Mouse (Mus musculus) heart, postnatal 10 days (tissue): ENCODE data around the gene Smarca4. TPM values are rescaled to one million over a fixed set of nuclear protein-coding genes. Genes with fewer than 3 reads are reported as not detected.
"Not testable (repeated sequence)": the region's sequence is repeated elsewhere in the genome, so short reads cannot be mapped to it uniquely, and the experiment has no call there.

Source experiments
- DNase-seq, 2 experiments: peaks; one replicate each; pipeline ENCODE4 v3.0.0; 2021
- intact Hi-C: fragments of 180-260 bp; cut with DNase I; formaldehyde crosslinking; loops from one replicate; pipeline ENCODE4 v1.15.1; 2025
- total RNA-seq, 2 experiments: library from RNA; stranded (reverse); gene quantifications; 2 replicates each; pipeline ENCODE4 v1.2.3; 2021

The Smarca4 gene
- total RNA-seq, 2 experiments from 2014 or later, result 55.6 to 59.8 TPM

- intact Hi-C loops, result no loop called here
- DNase-seq, result no peak
Measured at GRCm38 (mm10) chr9:21639031-21639430, 23.1 kb downstream of the Smarca4 start.

- intact Hi-C loops, result no loop called here
- no peak for DNase-seq
Measured at GRCm38 (mm10) chr9:21646366-21646765, 30.4 kb downstream of the Smarca4 start.

GRCm38 (mm10) chr9:21647721-21648120 lies 31.8 kb downstream of the Smarca4 start:
- DNase-seq, result no peak
- intact Hi-C loops, result no loop called here

GRCm38 (mm10) chr9:21652263-21652662 lies 36.3 kb downstream of the Smarca4 start:
- no peak for DNase-seq
- intact Hi-C loops, result no loop called here

DNA sequence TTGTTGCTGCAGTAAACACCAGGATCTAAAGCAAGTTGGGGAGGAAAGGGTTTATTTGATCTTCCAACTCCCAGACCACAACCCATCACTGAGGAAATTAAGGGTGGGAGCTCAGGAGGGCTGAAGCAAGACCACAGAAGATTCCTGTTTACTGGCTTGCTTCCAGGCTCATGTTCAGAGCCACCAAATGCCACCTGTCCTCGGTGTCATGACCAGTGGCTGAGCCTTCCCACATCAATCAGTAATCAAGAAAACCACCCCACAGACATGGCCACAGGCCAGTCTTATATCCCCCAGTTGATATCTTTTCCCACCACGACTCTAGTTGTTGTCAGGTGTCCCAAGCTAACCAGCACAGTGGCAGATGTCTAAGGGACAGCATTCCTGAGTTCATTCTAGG lies 37.3 kb downstream of the Smarca4 start:
- no peak for DNase-seq
- intact Hi-C loops, result no loop called here

DNA sequence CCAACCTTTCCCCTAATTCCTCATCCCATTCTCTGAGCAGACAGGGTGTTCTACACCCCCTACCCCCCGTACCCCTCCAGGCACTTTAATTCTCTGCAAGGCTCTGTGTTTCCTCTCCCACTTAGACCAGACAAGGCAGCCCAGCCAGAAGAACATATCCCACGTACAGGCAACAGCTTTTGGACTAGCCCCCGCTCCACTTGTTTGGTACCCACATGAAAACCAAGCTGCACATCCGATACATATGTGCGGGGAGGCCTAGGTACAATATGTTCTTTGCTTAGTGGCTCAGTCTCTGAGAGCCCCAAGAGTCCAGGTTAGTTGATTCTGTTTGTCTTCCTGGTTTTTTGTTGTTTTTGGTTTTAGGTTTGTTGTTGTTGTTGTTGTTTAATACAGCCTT lies 46.1 kb downstream of the Smarca4 start:
- intact Hi-C loops, result no loop called here
- no peak for DNase-seq

- intact Hi-C loops, result no loop called here
- peak; percentile 17 to 26 for DNase-seq
Measured at GRCm38 (mm10) chr9:21668946-21669345, 53.0 kb downstream of the Smarca4 start.

DNA sequence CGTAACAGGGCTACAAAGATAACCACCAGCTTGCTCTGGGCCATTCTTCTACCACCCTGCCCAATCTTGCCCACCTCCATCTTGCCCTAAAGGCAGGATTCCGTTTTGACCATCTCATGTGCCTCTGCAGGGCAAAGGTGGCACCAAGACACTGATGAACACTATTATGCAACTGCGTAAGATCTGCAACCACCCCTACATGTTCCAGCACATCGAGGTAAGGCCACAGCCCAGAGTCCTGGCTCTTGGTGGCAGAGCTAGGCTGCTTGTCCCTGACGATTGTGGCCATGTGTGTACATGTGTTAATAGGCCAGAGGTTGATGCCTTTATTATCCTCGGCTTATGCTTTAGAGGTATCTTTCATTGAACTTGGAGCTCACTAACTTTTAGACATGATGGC lies 54.4 kb downstream of the Smarca4 start:
- DNase-seq, result no peak
- intact Hi-C loops, result no loop called here

GRCm38 (mm10) chr9:21671753-21672152 lies 55.8 kb downstream of the Smarca4 start:
- intact Hi-C loops, result no loop called here
- DNase-seq, result no peak

- DNase-seq, result no peak
- intact Hi-C loops, result no loop called here
Measured at GRCm38 (mm10) chr9:21677706-21678105, 61.7 kb downstream of the Smarca4 start.

- no peak for DNase-seq
- intact Hi-C loops, result no loop called here
Measured at GRCm38 (mm10) chr9:21680448-21680847, 64.5 kb downstream of the Smarca4 start.

DNA sequence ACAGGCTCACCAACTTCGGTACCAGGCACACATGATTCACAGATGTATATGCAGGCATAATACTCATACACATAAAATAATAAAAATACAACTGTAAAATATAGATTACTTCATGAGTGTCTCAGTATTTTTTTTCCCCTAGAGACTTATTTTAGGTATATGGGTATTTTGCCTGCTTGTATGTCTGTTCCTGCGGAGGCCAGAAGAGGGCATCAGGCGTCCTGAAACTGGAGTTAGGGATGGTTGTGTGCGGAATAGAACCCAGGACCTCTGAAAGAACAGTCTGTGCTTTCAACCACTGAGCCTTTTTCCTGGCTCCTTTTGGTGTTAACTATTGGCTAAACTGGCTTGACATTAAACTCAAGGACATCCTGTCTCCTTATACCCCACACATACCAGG lies 66.9 kb downstream of the Smarca4 start:
- DNase-seq, result no peak
- intact Hi-C loops, result no loop called here

DNA sequence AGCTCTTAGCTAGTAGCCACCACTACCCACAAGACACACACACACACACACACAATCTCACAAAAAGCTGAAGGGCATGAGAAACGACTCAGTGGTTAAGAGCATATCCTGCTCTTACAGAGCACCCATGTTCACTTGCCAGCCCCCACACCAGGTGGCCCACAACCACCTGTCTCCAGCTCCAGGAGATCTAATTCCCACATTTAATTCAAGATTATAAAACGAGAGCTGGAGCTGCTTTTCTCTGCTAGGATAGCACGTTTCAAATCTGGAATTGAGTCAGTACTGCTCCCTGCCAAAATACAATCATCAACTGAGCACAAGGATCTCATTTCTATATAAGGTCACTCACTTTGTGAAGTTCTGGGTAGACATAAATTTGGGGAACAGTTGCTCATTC lies 67.9 kb downstream of the Smarca4 start:
- no peak for DNase-seq
- intact Hi-C loops, result no loop called here

- intact Hi-C loops, result no loop called here
- DNase-seq, result no peak
Measured at GRCm38 (mm10) chr9:21688554-21688953, 72.6 kb downstream of the Smarca4 start.

- no peak for DNase-seq
- intact Hi-C loops, result loop anchor here (2.0 kb wide), 1 partner anchor 181 kb away; no protein-coding TSS in a partner anchor
Measured at GRCm38 (mm10) chr9:21690031-21690430, 74.1 kb downstream of the Smarca4 start.

DNA sequence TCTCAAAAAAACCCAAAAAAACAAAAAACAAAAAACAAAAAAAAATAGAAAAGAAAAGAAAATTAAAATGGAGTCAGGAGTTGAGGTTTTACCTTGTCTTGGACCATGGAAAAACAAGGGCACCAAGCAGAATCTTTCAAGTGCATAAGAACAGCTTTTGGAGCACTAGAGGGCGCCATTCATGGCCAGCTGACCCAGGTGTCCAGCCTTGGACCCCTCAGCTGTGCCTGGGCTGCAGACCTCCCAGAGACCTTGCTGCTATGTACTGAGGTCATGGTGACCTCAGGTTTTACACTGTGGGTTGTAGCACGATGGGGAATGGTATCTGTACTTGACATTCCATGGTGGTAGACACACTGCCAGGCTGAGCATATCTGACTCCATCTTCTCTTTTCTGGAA lies 75.9 kb downstream of the Smarca4 start:
- intact Hi-C loops, result loop anchor here (2.0 kb wide), 1 partner anchor 179 kb away; no protein-coding TSS in a partner anchor
- DNase-seq, result peak in 1 of 2 experiments; percentile 48

DNA sequence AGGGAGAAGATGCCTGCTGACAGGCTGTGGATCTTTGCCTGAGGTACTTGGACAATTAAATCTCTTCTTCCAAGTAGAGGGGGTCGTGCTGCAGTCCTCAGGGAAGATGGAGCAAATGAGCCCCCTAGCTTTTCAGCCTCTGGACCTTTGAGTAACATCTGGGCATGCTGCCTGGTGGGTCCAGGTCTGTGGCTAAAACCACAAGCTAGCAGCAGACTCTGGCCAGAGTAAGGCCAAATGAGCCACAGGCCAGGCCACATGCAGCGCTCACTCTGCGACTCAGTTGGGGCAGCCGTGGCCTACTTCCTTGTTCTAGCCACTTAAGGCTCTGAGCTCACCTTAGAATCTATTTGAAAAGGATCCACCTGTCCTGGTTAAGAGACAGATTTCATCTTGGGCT lies 76.5 kb downstream of the Smarca4 start:
- no peak for DNase-seq
- intact Hi-C loops, result no loop called here

- intact Hi-C loops, result no loop called here
- DNase-seq, result no peak
Measured at GRCm38 (mm10) chr9:21694071-21694470, 78.1 kb downstream of the Smarca4 start.

GRCm38 (mm10) chr9:21695229-21695792 lies 79.3 kb downstream of the Smarca4 start:
- DNase-seq, result no peak
- intact Hi-C loops, result no loop called here

DNA sequence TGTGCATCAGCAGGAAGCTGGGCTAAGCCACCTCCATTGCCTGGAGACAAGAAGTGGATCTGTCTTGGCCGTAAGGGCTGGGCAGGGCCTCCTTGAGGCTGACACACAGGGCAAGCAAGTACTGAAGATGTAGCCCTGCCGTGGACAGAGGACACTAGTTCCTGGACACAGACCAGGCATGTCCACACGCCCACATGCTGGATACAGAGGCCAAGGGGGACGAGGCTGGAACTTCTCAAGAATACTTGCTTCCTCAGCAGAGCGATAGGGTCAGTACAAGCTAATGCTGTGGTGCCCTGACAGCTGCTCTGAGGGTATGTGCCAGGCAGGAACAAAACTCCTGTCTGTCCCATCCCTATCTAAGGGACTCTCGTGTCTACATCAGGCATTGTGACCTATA lies 81.2 kb downstream of the Smarca4 start:
- no peak for DNase-seq
- intact Hi-C loops, result no loop called here

GRCm38 (mm10) chr9:21699280-21699679 lies 83.3 kb downstream of the Smarca4 start:
- DNase-seq, intact Hi-C loops: not testable (repeated sequence)

- intact Hi-C loops, result loop anchor here (5.0 kb wide), 2 partner anchors 46 to 101 kb away; no protein-coding TSS in a partner anchor
- no peak for DNase-seq
Measured at GRCm38 (mm10) chr9:21701091-21701490, 85.1 kb downstream of the Smarca4 start.

- intact Hi-C loops, result loop anchor here (5.0 kb wide), 2 partner anchors 44 to 99 kb away; no protein-coding TSS in a partner anchor
- DNase-seq, result peak; percentile 48 to 55
Measured at GRCm38 (mm10) chr9:21703494-21703893, 87.5 kb downstream of the Smarca4 start.
